Mouse (Mus musculus) intestine, embryonic 14.5 days (tissue): ENCODE results near the gene Tmem127. TPM values are rescaled to one million over a fixed set of nuclear protein-coding genes. Genes with fewer than 3 reads are reported as not detected.

Experiments
- ATAC-seq: fragments of 200-750 bp; cut with Nextera tagmentation; replicated peaks from 2 replicates; pipeline ENCODE4 v1.8.0; 2017; ENCODE audit warnings: low read depth, moderate number of reproducible peaks, moderate TSS enrichment, moderate library complexity; ENCODE audit not compliant: low FRiP score, low TSS enrichment
- DNase-seq: peaks from one replicate; pipeline ENCODE4 v3.0.0-alpha.2; 2018; ENCODE audit warnings: low spot score
- H3K27ac ChIP-seq: fragments of 300-500 bp; sonication (generic); 2 replicates; pipeline ENCODE4 v1.5.1; 2014; ENCODE audit warnings: low read depth, mild to moderate bottlenecking, control low read depth
- H3K27me3 ChIP-seq: fragments of 300-500 bp; sonication (generic); replicated peaks from 2 replicates; pipeline ENCODE4 v1.6.1; 2014; ENCODE audit warnings: low read length, control low read depth; ENCODE audit not compliant: control insufficient read depth, insufficient read depth
- H3K36me3 ChIP-seq: fragments of 300-500 bp; sonication (generic); 2 replicates; pipeline ENCODE4 v1.6.1; 2014; ENCODE audit warnings: low read length, control low read depth; ENCODE audit not compliant: control insufficient read depth, insufficient read depth
- H3K4me1 ChIP-seq: fragments of 300-500 bp; sonication (generic); replicated peaks from 2 replicates; pipeline ENCODE4 v1.6.1; 2014; ENCODE audit warnings: low read length, control low read depth, mixed read lengths; ENCODE audit not compliant: control insufficient read depth, insufficient read depth
- H3K4me2 ChIP-seq: fragments of 300-500 bp; sonication (generic); 2 replicates; pipeline ENCODE4 v1.6.1; 2014; ENCODE audit warnings: low read length
- H3K4me3 ChIP-seq: fragments of 300-500 bp; sonication (generic); 2 replicates; pipeline ENCODE4 v1.5.1; 2014; ENCODE audit warnings: low read depth, low read length, control low read depth, mixed read lengths
- H3K9ac ChIP-seq: fragments of 300-500 bp; sonication (generic); 2 replicates; pipeline ENCODE4 v1.6.1; 2014; ENCODE audit warnings: mild to moderate bottlenecking, low read length
- H3K9me3 ChIP-seq: fragments of 300-500 bp; sonication (generic); 2 replicates; pipeline ENCODE4 v1.6.1; 2016; ENCODE audit warnings: low read length, control low read depth; ENCODE audit not compliant: control insufficient read depth
- WGBS: fragments of 180-500 bp; shearing (Covaris S2); extraction: QIAGEN DNeasy Blood & Tissue Kit; methylation state at CpG from one replicate; pipeline ENCODE4 v1.1.7; 2014; 5-methylcytosine and 5-hydroxymethylcytosine counted together
- polyA plus RNA-seq: library from polyadenylated mRNA; unstranded; fragments of >200 nt; fragmentation: Nextera tagmentation; extraction: Ambion mirVana; gene quantifications from 2 replicates; pipeline ENCODE4 v1.2.1, GENCODE M21; 2014

Tmem127 gene
- polyA plus RNA-seq, 1 experiment from 2014 or later, result 20.4 TPM

DNA sequence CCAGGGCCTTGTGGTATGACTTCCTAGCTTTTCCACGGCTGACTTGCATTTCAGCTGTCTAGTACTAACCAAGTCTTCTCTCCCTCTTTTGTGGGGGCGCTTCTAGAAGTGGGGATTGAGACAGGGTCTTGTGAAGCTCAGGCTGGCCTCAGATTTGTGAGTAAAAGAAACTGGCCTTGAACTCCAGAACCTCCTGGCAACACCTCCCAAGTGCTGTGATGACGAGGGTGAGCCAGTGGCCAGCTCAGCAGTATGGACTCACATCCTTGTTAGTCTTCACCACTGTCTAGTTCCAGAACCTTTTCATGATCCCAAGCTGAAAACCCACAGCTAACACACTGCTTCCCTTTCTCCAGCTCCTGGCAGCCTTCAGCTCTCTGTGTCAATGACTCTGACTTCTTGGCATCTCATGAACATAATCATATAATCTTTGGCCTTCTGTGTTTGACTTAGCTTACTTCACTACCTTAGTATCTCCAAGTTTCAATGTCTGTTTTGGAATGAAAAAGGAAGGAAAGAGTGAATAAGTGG, 7.0 kb downstream of the Tmem127 start:
- H3K4me1 ChIP-seq, result no peaks in the 10 kb centered on the region
- no peaks in the 10 kb centered on the region for H3K9me3 ChIP-seq
- peaks cover 49% of the 10 kb centered on the region for H3K36me3 ChIP-seq
- 91% methylated on average over 3 of the region's 3 CpGs for WGBS
- H3K9ac ChIP-seq, result no peak overlapping the region
- H3K27me3 ChIP-seq, result no peaks in the 10 kb centered on the region
- no peak for ATAC-seq
- H3K4me3 ChIP-seq, result no peak overlapping the region
- H3K4me2 ChIP-seq, result no peak overlapping the region
- no peak overlapping the region for H3K27ac ChIP-seq
- DNase-seq, result no peak

DNA sequence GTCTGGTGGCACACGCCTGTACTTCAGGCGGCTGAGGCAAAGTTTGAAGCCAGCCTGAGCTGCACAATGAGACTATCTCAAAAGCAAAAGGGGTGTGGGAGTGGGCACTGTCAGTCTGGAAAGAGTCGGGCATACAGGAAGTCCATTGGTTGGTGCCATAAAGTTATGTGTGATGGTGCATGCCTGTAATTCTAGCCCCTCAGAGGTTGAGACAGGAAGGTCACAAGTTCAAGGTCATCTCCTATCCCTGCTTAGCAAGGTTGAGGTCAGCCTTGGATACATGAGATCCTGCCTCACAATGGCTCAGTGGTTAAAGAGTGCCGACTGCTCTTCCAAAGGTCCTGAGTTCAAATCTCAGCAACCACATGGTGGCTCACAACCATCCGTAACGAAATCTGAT, 7.6 kb downstream of the Tmem127 start:
- WGBS, result 84% methylated on average over 6 of the region's 6 CpGs
- Histone ChIP-seq H3K36me3 (peaks cover 50% of the 10 kb centered on the region), H3K27ac (no peak overlapping the region), H3K9me3 (no peaks in the 10 kb centered on the region), H3K4me1 (no peaks in the 10 kb centered on the region), H3K27me3 (no peaks in the 10 kb centered on the region), H3K9ac (no peak overlapping the region), H3K4me3 (no peak overlapping the region), H3K4me2 (no peak overlapping the region)
- no peak for DNase-seq
- no peak for ATAC-seq

DNA sequence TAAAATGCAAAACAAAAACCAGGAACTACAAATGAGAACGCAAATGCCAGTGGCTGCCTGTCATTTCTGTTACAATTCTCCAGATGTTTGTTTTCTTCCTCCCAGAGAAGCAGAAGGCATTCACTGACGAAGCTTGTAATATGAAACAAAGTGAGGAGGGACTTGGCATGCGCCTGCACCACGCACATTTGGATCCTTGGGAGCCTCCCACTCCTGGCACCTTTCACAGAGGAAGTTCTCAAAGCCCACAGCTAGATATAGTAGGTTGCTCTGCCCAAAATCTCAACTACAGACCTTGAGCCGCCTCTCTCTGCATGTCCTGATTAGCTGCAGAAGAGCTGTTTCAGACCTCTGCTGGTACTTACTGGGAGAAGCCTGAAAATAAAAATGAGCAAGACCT, 11.6 kb downstream of the Tmem127 start:
- DNase-seq (no peak), ATAC-seq (no peak)
- peaks cover 43% of the 10 kb centered on the region for H3K36me3 ChIP-seq
- no peak overlapping the region for H3K27ac ChIP-seq
- no peaks in the 10 kb centered on the region for H3K9me3 ChIP-seq
- no peak overlapping the region for H3K4me3 ChIP-seq
- H3K27me3 ChIP-seq, result no peaks in the 10 kb centered on the region
- 87% methylated on average over 5 of the region's 5 CpGs for WGBS
- no peaks in the 10 kb centered on the region for H3K4me1 ChIP-seq
- H3K9ac ChIP-seq, result no peak overlapping the region
- H3K4me2 ChIP-seq, result no peak overlapping the region

DNA sequence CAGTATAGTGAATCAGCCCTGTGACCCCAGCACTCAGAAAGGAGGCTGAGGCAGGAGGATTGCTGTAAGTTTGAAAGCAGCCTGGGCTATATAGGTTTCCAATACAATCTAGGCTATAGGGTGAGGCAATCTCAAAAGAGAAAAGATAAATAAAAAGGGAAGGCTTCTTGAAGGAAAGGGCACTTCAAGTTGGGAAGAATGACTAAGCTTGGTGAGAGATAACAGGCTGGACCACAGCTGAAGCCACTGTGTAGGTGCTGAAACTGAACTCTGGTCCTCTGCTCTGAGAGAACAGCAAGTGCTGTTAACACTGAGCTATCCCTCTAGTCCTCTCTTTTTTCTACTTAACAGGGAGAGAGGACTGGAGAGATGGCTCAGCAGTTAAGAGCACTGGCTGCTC, 14.8 kb downstream of the Tmem127 start:
- ATAC-seq (no peak), DNase-seq (no peak)
- H3K4me3 ChIP-seq, result no peak overlapping the region

DNA sequence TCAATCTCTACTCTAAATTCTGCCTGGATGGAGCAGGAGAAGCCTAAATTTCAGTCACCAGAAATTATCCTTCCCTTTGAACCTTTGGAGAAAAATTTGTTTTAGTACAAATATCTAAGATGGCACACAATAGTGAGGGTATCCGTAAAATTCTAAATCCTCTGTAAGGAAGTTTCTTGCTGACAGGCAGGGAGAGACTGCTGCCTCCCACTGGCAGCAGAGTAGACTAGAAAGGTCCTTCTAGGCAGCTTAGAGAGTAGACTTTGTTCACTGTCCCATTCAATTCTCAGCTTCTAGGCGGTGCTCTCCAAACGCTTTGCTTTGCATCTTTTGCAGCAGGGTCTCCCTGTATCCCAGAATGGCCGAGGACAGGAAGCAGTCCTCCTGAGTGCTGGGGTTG, 20.1 kb downstream of the Tmem127 start:
- H3K9me3 ChIP-seq, result no peaks in the 10 kb centered on the region
- no peak overlapping the region for H3K4me2 ChIP-seq
- DNase-seq, result no peak
- H3K4me1 ChIP-seq, result peaks cover 4% of the 10 kb centered on the region
- no peak overlapping the region for H3K9ac ChIP-seq
- ATAC-seq, result no peak
- WGBS, result 49% methylated on average over 4 of the region's 4 CpGs
- peaks cover 3% of the 10 kb centered on the region; the same call in 1 of the 2 replicates for H3K36me3 ChIP-seq
- H3K27me3 ChIP-seq, result no peaks in the 10 kb centered on the region
- no peak overlapping the region for H3K4me3 ChIP-seq
- H3K27ac ChIP-seq, result no peak overlapping the region

More for the DNA sequence above, 14.8 kb downstream of the Tmem127 start:
- Histone ChIP-seq H3K9ac (no peak overlapping the region), H3K4me2 (no peak overlapping the region), H3K36me3 (peaks cover 27% of the 10 kb centered on the region), H3K27ac (no peak overlapping the region), H3K4me1 (no peaks in the 10 kb centered on the region), H3K27me3 (no peaks in the 10 kb centered on the region), H3K9me3 (no peaks in the 10 kb centered on the region)

DNA sequence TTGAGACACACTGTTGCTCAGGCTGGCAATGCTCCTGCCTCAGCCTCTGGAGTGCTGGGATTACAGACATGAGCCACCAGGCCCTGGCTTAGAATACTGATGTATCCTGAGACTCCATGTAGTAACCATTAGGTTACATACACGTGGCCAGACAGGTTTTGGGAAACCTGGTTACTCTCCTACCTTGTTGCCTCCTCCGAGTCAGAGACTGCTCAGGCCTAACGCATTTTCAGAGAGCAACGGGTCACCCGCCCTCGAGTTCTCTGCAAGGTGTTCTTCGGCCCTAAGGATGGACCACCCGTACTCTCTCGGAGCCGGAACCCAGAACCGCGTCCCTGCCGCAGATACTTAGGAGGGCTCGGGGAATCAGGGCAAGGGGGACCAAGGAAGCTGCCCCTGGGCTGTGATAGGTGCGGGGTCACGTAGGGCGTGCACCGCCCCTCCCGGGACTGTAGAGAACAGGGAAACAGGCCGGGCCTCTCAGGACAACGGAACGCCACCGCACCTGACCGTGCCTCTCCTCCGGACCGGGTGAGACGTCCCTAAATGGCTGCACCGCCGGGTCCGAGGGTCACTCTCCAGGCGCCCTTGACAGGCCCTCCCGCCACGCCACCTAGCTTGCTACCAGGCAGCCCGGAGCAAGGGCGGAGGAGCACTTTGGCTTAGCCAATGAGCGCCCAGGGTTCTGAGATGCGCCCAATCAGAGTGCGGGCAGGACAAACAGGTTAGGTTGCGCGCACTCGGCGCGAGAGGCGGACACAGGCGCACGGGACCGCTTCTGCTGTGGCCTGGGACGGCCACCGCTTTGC, 22.0 kb downstream of the Tmem127 start, which contains the start of gene Stard7:
Gene Stard7 (plus strand): TSS at position 728 of the 809 bp plus-strand sequence.
- H3K4me2 ChIP-seq, result peak within 1 kb of the TSS; percentile 83
- WGBS, result under 1% methylated on average over 49 of the region's 49 CpGs
- no peaks in the 10 kb centered on the region for H3K27me3 ChIP-seq
- H3K9me3 ChIP-seq, result no peaks in the 10 kb centered on the region
- peaks cover 4% of the 10 kb centered on the region for H3K4me1 ChIP-seq
- peak within 1 kb of the TSS; percentile 93 for H3K27ac ChIP-seq
- ATAC-seq (peak; percentile 99), DNase-seq (peak; percentile 96)
- peaks cover 5% of the 10 kb centered on the region for H3K36me3 ChIP-seq
- peak within 1 kb of the TSS; percentile 91 for H3K9ac ChIP-seq
- H3K4me3 ChIP-seq, result peak within 1 kb of the TSS; percentile 71

DNA sequence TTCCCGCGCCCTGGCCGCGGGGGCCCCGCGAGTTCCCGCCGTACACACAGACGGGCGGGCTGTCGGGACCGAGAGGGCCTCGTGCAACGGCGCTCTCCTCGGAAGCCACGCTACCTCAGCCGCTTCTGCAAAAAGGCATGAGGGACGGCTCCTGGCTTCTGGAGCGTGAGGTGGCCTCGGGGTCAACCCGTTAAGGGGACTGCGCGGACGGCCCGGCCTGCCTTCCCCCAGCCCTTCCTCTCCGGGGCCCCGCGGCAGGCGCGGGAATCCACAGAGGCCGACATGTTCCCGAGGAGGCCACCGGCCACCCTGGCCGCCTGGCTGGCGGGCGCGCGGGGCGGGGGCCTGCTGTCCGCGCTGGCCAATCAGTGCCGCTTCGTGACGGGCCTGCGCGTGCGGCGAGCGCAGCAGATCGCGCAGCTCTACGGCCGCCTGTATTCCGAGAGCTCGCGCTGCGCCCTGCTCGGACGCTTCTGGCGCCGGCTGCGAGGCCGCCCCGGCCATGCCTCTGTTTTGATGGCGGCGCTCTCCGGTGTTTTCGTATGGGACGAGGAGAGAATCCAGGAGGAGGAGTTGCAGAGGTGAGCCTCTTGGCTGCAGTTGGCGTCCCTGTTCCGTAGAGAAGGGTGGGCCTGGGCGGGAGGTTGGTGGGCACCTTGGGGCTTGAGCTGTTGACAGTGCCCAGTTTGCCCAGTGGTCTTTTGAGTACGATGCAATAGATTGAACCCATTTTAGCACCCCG, 22.8 kb downstream of the Tmem127 start:
- Histone ChIP-seq H3K9me3 (no peaks in the 10 kb centered on the region), H3K4me2 (peak overlapping the region; percentile 83), H3K27ac (peak overlapping the region; percentile 93), H3K27me3 (no peaks in the 10 kb centered on the region), H3K9ac (peak overlapping the region; percentile 91), H3K36me3 (peaks cover 5% of the 10 kb centered on the region), H3K4me1 (peaks cover 4% of the 10 kb centered on the region), H3K4me3 (peak overlapping the region; percentile 71)
- peak; percentile 96 for ATAC-seq
- WGBS, result under 1% methylated on average over 72 of the region's 75 CpGs
- peak; percentile 90 for DNase-seq

DNA sequence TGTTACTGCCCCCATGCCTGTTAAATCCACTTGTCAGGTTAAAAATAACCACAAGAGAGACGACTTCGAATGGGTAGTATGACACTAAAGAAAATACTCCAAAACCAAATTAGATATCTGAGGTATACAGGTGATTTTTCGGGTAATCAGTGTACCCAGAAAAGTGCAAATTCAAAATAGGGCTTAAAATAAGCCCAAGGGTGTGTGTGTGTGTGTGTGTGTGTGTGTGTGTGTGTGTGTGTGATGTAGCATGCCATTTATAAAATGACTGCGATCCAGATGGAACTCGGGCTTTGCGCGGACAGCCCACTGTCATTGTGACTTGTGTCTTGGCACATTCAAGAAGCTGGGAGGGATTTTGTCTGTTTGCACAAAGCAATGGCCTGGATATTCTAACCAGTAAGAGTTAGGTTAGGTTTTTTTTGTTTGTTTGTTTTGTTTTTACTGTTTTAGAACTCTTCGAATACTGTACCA, 23.4 kb downstream of the Tmem127 start:
- H3K27ac ChIP-seq, result peak overlapping the region; percentile 93; the same call in 1 of the 2 replicates
- ATAC-seq, result no peak
- no peaks in the 10 kb centered on the region for H3K9me3 ChIP-seq
- no peaks in the 10 kb centered on the region for H3K27me3 ChIP-seq
- H3K36me3 ChIP-seq, result peaks cover 5% of the 10 kb centered on the region
- H3K4me3 ChIP-seq, result peak overlapping the region; percentile 71
- peaks cover 4% of the 10 kb centered on the region for H3K4me1 ChIP-seq
- WGBS, result 9% methylated on average over 8 of the region's 8 CpGs
- H3K9ac ChIP-seq, result peak overlapping the region; percentile 91
- peak overlapping the region; percentile 83 for H3K4me2 ChIP-seq
- DNase-seq, result no peak
